Mouse (Mus musculus) thymus, postnatal 36 days (tissue): ENCODE measurements around the gene Exo5.
A peak's percentile ranks its signal among the peaks of the same experiment; 100 is the strongest.

Source experiments
- DNase-seq, 2 experiments: peaks; one replicate each; pipeline ENCODE4 v3.0.0; 2022; ENCODE audit warnings: mixed read lengths in 2 of 2

The Exo5 gene

DNA sequence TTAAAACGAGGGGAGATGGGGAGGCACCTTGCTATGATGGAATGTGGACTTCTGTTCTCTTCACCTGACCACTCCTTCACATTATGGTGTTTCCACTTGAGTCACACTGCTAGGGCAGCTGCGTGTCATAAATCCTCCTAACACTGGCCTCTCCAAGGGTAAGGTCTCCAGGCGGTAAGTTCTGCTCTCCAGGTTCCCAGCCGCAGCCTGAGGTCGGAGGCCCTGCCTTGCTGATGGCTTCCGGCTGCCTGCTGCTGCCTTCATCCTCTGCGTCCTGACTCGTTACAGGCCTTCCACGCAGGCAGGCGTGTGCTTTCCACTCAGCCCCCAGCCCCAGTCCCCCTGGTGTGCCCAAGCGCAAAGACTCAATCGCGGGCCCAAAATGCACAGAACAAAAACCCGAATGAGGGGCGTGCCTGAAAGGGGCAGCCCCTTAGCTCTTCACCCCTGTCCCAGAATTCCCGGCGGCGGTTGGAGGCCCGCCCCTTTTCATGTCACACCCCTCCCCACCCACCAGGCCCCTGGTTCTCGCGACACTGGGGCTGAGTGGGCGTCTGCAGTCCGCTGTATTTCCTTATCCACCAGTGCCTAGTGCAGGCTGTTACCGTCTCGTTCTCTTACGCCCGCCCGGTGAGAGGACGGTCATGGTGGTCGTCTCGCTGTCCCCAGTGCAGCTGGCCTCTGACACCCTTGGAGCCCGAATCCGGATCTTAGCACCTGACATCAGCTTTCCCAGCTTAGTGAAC is at the start of gene Exo5:
Gene Exo5, minus strand, starts transcription at position 464 of the 746 bp plus-strand sequence.
- peak; percentile 92 to 94 for DNase-seq

DNA sequence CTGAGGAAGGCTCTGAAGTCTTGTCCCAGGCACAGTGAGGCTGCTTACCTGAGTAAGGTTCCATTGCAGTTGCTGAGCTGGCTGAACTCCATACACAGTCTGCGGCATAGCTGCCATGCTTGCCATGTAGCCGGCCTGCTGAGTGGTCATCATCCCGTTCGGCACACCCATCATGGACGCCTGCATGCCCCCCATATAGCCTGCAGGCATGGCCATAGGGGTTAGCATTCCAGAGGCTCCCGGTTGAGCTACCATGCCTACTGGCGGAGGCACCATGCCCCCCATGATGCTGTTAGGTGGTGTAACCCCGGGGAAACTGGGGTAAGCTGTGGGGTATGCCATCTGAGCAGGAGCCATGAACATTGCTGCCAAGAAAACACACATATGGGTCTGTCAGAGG is 47.0 kb upstream of the Exo5 start:
- DNase-seq, result no peak

DNA sequence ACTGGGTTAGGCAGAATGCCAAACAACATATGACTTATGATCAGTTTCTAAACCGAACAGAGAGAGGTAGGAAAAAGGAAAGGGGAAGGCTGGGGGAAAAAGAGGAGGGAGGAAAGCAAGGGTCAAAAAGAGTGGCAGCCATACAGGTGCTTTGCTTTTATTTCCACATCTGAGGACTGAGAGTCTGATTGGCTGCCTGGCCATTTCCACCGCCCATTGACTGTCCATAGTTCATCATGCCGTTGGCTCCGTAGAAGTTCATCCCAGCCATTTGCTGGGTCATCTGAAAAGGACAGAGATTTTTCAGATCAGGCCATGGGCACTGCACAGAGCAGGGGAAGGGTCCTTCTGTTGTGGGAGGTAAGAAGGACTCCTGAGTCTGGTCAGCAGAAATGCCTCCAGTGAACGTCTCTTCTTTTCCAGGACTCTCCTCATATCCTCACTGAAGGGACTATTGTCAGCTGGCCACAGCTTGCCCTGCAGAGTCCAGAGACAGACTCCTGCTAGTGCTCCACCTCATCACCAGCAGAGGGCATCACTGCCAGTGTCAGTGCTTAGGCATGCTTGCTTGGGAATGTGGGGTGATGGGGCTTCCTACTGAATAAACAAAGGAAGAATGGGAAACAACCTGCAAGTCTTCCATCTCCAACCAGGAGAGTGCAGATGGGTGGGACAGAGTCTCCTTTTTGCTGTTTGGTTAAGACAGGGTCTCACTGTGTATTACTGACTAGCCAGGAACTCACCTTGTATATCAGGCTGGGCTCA is 44.7 kb upstream of the Exo5 start:
- peak; percentile 47 for DNase-seq

DNA sequence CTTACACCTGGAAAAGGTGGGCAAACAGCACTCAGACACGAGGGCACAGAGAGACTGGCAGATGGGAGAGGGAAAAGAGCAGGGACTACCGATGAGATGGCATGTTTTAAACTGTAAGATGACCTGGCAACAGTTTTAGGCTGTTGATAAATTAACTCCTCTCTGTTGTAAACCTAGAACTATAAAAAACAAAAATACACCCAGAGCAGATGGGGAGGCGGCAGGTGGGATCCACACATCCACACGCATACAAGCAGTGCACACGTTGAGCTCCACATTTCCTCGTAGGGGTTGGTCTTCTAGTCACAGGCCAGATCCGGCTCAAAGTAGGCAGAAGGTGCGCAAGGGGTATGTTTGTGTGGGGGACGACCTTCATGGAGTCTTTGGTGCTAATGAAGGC is 43.7 kb upstream of the Exo5 start:
- DNase-seq, result no peak

DNA sequence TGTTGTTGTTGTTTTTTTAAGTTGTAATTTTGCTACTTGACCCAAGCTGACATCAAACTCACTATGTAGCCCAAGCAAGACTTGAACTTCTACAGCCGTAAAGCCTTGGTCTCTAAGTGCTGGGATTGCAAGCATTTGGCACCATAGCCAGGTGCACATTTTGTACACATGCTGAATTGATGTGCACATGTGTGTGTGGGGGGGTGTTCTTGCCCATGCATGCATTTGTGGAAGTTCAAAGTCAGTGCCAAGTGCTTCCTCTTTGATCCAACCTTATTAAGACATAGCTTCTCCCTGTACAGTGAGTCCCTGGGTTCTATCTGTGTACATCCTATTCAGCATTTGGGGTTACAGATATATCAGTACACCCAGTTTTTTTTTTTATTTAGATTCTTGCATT is 30.8 kb upstream of the Exo5 start:
- DNase-seq, result no peak

DNA sequence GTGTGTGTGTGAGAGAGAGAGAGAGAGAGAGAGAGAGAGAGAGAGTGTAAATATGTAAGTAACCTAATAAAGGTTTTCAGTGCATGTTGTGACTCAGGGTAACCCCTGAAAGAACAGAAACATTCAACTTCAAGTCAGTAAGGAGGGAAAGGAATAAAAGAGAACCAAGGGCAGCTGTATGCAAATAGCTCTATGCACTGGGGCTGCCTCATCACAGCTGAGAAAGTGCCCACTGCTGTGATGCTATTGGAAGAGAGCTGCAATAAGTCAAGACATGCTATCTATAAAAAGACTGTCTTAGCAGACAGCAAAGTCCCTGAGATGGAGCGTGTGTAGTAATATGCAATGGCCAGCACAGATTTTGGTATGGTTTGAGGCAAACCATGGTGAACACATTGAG is 28.9 kb upstream of the Exo5 start:
- no peak for DNase-seq

DNA sequence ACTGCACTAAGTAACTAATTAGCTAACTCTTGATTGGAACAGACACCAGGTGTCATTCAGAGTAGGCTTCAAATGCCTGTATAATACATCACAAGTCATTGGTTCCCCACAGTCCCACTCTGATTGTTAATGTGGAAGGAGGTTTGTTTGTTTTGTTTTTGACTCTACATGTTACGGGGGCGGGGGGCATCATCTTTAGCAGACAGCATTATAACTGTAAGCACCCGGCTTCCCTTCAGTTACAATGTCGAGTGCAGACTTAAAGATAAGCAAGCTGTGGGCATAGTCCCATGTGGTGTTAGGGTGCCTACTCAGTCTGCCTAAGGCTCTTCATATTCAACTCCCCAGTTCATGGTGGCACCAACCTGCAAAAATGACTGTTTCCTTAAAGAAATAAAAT is 28.2 kb upstream of the Exo5 start:
- DNase-seq, result no peak

DNA sequence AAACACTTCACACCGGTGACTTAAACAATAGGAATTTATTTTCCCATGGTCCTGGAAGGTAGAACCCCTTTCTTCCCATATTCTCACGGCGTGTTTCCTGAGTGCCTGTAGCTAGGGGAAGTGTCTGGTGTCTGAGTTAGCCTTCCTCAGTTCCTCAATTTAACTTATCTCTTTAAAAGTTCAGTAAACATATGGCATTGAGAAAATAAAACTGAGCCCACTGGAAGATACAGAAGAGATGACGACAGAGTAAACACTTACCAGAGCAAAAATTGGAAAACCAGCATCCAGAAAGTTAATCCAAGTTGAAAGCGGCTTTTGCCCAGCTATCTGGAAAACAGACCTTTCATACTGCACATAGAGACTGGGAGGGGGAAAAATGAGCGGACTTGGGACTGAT is 27.3 kb upstream of the Exo5 start:
- peak in 1 of 2 experiments; percentile 4 for DNase-seq

DNA sequence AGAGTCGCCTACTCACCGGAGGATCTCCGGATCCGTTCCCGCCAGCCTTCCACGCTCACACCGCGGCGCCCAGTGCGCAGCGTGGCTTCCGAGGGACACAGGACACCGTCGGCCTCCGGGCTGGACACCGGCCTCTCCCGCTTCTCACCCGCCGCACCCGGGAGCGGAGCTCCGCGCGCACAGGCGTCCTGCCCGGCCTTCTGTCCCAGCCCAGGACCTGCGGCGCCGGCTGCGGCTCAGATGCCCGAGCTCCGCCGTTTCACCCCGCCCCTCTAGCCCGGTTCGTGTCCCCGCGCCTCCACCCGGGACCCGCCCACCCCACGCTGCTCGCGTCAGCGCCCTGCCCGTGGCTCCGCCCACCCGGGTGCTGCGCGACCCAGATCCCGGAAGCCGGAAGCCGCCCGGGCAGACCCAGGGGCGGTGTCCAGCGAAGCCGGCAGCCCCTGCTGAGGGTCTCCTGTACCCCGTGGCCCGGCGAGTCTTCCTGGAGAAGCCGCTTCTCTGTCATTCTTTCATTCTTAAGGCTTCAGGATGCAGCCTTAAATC is 26.7 kb upstream of the Exo5 start, which contains the start of gene Zfp69:
Gene Zfp69, minus strand, starts transcription at position 272 of the 546 bp plus-strand sequence.
- DNase-seq, result peak; percentile 91 to 93

DNA sequence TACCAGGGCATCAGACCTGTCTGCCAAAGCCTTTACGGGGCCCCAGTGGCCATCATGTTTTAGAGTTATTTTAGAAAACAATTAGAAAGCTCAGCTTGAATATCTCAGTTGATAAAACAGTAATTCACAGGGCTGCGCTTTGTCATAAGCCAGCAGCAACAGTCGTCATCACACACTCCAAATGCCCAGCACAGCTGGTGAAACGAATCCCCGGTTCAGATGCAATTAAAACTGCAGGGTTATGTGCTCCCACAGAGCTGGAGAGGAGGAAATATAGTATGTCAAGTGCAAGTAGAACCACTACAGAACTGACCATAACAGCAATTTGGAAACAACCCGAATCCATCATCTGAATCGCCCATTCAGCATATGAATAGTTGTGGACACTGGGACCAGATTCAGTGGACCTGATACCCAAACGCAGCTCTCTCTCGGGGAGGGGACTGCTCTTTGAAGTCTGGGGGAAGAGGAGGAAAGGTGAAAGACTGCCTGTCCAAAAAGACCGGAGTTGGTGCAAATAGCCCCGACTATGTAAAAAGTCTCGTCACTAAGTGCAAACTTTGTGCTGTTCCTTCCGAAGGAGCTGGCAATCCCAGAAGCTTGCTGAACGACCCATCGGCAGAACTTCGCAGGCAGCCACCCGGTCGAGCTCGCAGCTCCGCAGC is 26.1 kb upstream of the Exo5 start:
- DNase-seq, result no peak

DNA sequence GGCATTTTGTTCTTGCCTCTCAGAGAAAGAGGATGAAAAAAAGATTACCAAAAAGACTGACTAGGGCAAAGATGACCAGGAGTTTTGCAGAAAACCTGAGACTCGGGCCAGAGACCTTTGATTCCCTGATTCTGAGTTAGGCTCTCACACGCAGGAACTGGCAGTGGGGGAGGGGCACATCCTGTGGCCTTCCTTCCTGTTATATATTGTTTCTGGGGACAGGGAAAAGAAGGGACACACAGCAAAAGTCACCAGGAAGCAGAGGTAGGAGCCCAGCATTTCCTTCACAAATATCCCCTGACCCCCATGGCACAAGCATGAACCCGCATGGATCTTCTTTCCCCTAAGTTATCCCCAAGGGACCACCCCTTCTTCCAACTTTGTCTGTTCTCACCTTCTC is 24.1 kb upstream of the Exo5 start:
- peak; percentile 19 to 35 for DNase-seq

DNA sequence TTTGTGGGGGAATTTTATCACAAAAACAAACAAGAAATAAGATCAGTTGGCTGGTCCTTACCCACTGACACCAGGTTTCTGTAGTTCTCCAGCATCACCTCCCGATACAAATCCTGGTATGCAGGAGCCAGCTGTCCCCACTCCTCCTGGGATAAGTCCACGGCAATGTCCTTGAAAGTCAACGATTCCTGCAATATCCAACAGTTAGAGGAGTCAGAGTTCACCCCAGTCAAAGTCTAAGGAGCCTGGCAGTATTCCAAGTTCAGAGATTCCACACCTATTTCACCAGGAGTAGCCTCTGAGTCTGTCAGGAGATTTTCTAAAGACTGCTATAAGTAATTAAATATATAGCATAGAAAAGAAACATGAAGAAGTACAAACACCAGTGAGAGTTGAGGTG is 10.2 kb upstream of the Exo5 start:
- no peak for DNase-seq

DNA sequence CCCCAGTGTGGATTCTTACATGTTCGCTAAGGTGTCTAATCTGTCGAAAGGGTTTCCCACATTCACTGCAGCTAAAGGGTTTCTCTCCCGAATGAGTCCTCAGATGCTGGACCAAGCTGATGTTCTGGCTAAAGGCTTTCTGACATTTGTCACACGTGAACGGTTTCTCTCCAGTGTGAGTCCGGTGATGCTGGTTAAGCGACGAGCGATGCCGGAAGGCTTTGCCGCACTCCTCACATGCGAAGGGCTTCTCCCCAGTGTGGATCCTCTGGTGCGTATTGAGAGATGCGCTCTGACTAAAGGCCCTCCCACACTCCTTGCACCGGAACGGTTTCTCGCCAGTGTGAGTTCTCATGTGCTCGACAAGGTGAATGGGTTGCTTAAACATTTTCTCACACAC is 5.9 kb upstream of the Exo5 start:
- no peak for DNase-seq

DNA sequence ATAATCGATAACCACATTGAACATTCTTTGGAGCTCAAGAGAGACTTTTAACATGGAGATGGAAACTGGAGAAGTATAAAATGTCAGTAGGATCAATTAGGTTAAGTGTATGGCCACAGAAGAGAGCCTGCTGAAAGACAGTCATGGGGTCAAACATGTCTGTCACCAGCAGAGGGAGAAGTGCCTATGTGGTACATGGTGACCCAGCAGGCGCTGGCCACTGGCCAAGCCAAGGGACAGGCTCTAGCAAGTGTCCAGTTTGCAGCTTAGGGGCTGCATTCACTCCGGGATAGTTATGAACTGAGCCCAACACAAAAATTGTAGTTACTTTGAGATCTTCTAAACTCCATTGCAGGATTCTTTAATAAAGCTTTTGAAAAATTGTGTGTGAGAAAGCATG is 3.9 kb upstream of the Exo5 start:
- no peak for DNase-seq

DNA sequence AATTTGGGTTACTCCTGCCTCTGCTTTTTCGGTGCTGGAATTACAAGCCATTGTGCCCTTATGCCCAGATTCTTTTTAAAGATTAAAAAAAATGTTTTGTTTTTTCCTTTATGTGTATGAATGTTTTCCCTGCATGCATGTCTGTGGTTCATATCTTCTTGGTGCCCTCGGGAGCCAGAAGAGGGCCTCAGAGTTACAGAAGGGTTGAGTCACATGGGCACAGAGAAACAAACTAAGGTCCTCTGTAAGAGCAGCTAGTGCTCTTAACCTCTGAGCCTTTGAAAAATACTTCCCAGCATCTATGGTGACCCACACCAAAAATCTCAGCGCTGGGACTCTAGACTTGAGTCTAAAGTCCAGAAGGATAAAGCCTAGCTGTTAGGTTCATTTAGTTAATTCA is 569 bp upstream of the Exo5 start:
- peak; percentile 49 to 71 for DNase-seq

DNA sequence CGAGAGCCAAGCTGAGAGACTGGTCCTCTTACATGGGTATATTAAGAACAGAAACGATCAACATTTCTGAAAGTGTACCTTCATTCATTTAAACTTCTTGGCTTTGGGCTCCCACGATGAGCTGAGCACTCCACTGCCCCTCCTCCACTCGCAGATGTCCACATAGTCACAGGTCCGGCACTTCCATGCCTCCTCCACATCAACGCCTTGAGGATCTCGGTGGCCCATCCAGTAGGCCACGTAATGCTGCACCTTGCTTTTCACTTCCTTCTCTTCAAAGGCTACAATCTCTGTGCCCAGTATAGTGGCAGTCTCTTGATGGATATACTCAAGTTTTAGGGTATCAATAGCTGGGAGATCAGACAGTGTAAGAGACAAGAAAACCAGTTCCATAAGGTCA is 3.4 kb downstream of the Exo5 start:
- DNase-seq, result no peak

DNA sequence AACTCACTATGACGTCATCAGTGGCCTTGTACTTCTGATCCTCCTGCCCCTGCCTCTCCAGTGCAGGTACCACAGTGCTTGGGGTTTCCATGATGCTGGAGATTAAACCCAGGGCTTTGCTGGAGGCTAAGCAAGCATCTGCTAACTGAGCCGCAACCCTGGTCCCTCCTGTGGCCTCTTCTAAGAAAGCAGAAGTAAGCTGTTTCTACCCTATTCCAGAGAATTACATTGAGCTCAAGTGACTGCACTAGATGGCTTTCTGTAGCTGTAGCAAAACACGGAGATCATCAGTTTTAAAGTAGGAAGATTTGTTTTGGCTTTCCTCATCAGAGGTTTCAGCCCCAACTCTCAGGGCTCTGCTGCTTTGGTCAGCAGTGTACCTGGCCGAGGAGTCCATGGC is 10.3 kb downstream of the Exo5 start:
- DNase-seq, result no peak

DNA sequence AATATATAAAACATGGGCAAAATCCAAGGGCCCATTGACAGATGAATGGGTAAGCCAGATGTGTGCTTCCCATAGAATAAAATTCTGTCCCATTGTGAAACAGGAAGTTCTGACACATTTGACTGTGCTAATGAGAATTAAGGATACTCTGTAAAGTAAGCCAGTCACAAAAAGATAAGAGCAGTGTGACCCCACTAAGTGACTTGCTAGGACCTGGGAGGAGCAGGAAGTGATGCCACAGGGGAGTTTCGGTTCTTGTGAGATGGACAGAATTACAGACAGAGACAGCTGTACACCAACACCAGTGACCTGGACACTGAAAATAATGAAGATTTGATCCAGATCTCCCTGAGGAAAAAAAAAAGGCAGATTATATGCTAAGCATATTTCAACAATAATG is 11.0 kb downstream of the Exo5 start:
- no peak for DNase-seq

DNA sequence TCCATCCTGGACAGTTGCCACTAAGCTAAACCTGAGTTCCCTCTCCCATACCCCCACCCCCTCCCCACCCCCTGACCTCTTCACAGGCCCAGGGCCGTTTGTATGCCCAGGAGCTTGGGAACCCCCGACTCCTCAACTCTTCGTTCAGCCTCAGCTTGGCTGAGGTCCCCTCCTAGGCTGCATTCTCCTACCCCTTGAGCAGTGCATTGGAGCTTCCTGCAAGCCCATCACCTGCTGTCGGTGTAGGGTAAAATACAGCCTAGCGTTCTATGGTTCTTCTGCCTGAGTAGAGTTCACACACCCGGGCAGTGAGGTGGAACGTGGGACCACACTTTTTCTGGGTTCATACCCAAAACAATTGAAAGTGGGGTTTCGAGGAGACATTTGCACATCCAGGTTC is 11.4 kb downstream of the Exo5 start:
- DNase-seq, result no peak

DNA sequence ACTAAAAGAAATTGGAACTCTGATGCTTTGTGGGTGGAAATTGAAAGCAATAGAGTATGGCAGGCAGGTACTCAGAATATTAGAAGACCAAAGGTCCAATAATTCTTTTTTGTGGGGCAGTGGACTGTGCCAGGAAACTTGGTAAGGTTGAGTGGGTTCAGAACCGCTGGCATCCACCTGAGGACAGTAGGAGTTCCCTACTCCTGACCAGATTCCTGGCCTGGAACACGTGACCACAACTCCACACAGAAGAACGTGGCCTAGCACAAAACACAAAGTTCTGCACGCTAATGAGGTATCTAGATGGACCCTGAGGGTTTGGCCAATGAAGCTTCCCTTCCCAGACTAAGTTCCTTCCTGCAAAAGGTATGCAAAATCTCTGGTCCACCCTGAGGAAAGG is 12.0 kb downstream of the Exo5 start:
- no peak for DNase-seq

DNA sequence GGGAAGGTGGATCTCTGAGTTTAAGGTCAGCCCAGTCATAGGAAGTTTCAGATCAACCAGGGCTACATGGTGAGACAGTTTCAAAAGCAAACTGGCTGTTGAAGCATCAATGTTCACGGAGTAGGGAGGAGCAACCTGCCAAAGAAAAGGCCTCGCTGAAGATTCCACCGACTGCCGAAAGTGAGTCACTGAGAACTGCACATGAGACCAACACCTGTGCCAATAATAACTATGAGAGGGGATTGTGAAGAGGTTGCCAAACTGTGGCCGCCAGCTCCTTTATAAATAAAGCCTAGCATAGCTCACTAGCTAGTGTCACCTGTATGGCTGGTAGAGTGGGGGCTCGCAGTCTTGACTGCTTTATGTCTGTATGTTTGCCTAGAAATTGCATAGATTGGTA is 13.7 kb downstream of the Exo5 start:
- no peak for DNase-seq

DNA sequence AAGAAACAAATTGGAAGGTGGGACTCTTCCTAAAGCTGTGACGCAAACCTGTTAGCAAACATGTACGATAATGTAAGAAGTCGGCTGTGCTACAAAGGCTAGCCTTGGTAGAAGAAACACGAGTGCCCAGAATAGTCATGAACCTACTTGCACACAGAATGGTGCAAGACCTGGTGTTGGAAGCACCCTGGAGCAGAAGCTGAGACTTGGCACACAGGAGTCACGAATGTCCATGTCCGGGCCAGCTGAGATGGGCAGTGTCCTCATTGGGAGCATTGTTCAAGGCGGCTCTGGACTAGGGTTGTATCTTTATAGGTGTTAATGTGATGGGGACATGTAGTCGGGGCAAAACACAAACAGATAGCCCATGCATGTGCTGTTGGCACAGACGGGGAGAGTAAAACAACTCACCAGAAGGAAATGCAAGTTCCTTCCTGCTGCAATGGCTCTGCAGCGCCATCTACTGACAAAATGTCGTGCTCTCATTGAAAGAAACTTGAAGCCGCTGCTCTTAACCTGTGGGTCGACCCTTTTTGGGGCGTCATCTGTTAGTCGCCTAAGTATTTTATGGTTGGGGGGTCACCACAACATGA is 15.2 kb downstream of the Exo5 start:
- peak; percentile 48 to 58 for DNase-seq

DNA sequence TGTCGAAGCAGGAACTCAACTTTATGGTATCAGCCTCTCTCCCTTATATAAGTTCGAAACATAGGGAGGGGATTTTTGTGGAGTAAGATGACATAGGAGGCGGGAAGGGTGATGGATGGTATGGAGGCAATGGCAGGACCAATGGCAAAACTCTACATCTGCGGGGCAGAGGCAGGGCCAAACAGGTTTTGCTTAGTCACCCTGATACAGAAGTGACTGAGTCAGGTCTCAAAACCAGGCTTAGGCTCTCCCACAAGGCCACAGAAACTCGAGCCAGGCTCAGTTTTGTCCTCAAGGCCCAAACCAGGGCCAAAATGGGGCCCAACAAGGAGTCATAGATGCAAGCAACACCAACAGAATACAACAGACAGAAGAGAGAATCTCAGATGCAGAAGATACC is 19.2 kb downstream of the Exo5 start:
- DNase-seq, result no peak
